Mouse (Mus musculus) neural tube, embryonic 12.5 days (tissue): ENCODE data around the gene Rnf111. TPM values are rescaled to one million over a fixed set of nuclear protein-coding genes. Genes with fewer than 3 reads are reported as not detected.

Source experiments
- ATAC-seq: fragments of 200-750 bp; cut with Nextera tagmentation; 2 replicates; pipeline ENCODE4 v1.8.0; 2017; ENCODE audit warnings: low read depth, mild to moderate bottlenecking, moderate TSS enrichment, moderate library complexity; ENCODE audit not compliant: low FRiP score
- H3K27ac ChIP-seq: fragments of 300-500 bp; sonication (generic); 2 replicates; pipeline ENCODE4 v1.5.1; 2016
- H3K27me3 ChIP-seq: fragments of 300-500 bp; sonication (generic); replicated peaks from 2 replicates; pipeline ENCODE4 v1.6.1; 2016; ENCODE audit warnings: mild to moderate bottlenecking
- H3K36me3 ChIP-seq: fragments of 300-500 bp; sonication (generic); 2 replicates; pipeline ENCODE4 v1.6.1; 2016; ENCODE audit warnings: mild to moderate bottlenecking
- H3K4me1 ChIP-seq: fragments of 300-500 bp; sonication (generic); 2 replicates; pipeline ENCODE4 v1.6.1; 2016
- H3K4me2 ChIP-seq: fragments of 300-500 bp; sonication (generic); replicated peaks from 2 replicates; pipeline ENCODE4 v1.6.1; 2016; ENCODE audit warnings: mild to moderate bottlenecking
- H3K4me3 ChIP-seq: fragments of 300-500 bp; sonication (generic); 2 replicates; pipeline ENCODE4 v1.5.1; 2016
- H3K9ac ChIP-seq: fragments of 300-500 bp; sonication (generic); 2 replicates; pipeline ENCODE4 v1.6.1; 2016; ENCODE audit warnings: mild to moderate bottlenecking
- H3K9me3 ChIP-seq: fragments of 300-500 bp; sonication (generic); 2 replicates; pipeline ENCODE4 v1.6.1; 2016; ENCODE audit warnings: mild to moderate bottlenecking
- WGBS: fragments of 180-500 bp; shearing (Covaris S2); methylation state at CpG from one replicate; pipeline ENCODE4 v1.1.7; 2016; 5-methylcytosine and 5-hydroxymethylcytosine counted together
- microRNA-seq: library from miRNA; unstranded; fragments of <30 nt; microRNA quantifications from one replicate; pipeline ENCODE4, GENCODE M21; 2017
- polyA plus RNA-seq: library from polyadenylated mRNA; unstranded; fragments of >200 nt; fragmentation: Nextera tagmentation; extraction: Ambion mirVana; gene quantifications from 2 replicates; pipeline ENCODE4 v1.2.1, GENCODE M21; 2016

Rnf111 gene
- polyA plus RNA-seq, 1 experiment from 2014 or later: 48.2 TPM

DNA sequence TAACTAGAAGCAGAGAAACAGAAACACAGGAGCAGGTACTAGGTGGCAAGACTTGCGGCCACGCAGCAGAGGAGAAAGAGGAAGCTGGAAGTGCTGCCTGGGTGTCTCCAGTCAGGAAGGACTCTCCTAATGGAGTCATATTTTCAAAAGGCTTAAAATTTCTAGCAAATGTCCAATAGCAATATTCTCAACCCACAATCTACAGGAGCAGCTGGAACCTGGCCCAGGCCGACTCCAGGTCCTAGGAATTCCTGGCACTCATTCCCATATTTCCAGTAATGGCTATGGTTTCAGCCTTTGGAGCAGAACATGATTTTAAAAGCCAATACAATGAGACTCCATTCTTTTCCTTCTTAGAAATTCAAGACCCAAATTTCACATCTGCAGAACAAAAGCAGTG is 114.0 kb downstream of the Rnf111 start:
- no peak overlapping the region for H3K9ac ChIP-seq
- no peaks in the 10 kb centered on the region; the same call in 1 of the 2 replicates for H3K4me1 ChIP-seq
- no peak overlapping the region for H3K4me3 ChIP-seq
- no peaks in the 10 kb centered on the region for H3K36me3 ChIP-seq
- H3K9me3 ChIP-seq: no peaks in the 10 kb centered on the region
- no peaks in the 10 kb centered on the region for H3K27me3 ChIP-seq
- ATAC-seq: no peak
- WGBS: 89% methylated on average over 3 of the region's 3 CpGs
- no peak overlapping the region for H3K27ac ChIP-seq
- H3K4me2 ChIP-seq: no peak overlapping the region

DNA sequence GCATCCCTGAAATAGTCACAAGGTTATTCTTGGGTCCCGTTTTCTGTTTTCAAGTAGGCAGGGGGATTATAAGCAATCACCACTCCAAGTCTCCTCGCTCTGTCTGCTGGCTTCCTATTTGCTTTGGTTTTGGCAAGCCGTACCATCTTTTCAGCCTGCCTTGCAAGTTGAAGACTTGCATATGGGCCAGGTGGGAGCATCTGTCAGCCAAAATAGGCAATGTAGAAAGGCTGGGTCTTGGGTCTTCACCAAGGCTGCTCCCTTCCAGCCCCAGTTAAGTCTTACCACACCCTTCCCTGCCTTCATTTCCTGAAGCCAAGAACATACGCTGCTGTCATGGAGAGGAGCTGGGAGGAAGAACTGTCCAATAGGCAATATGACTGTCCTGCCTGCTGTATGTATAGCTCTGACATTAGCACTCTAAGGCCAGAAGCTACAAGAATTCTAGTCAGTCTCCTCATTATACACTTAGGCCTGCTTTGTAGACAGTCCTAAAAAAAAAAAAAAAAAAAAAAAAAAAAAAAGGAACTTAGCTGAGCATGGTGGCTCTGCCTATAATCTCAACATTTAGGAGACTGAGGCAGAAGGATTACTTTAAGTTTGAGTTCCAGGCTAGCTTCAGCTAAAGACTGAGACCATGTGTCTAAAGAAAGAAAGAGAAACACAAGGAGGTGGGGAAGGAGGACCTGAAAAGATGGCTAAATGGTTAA is 116.0 kb downstream of the Rnf111 start:
- Histone ChIP-seq H3K27ac (no peak overlapping the region), H3K9me3 (no peaks in the 10 kb centered on the region), H3K4me3 (no peak overlapping the region), H3K36me3 (peaks cover 4% of the 10 kb centered on the region; the same call in 1 of the 2 replicates), H3K4me2 (no peak overlapping the region), H3K9ac (no peak overlapping the region), H3K4me1 (no peaks in the 10 kb centered on the region; the same call in 1 of the 2 replicates), H3K27me3 (no peaks in the 10 kb centered on the region)
- WGBS: 96% methylated on average over 4 of the region's 4 CpGs
- no peak for ATAC-seq

DNA sequence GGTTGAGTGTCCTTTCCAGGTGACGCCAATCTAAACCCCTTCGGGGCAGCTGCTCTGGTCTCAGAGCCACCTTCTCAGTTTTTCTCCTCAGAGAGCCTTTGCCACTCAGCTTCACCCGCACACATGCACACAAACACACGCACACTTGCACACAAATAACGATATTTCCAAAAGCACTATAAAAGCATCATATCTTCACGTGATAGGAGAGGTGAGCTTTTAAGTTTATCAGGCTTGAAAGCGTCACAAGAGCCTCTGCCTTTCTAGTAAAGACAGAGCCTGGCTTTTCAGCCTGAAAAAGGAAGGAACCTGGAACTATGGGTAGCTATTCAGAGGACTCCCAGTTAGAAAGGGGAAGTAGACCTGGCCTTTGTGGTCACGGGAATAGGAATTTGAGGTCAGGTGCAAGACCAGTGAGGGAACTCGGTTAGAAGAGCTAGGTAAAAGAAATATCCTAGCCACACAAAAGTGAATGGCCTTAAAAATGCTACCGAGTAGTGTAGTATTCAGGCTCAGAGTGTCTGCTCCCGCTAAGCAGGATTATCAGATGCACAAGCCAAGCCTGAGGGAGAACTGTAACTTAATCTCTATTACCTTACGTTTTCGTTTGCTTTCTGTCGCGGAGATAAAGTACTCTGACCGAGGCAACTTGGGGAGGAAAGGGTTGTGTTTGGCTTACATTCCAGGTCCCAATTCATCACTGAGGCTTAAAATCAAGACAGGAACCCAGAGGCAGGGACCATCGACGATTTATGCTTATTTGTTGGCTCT is 118.4 kb downstream of the Rnf111 start:
- no peaks in the 10 kb centered on the region for H3K27me3 ChIP-seq
- H3K4me2 ChIP-seq: no peak overlapping the region

DNA sequence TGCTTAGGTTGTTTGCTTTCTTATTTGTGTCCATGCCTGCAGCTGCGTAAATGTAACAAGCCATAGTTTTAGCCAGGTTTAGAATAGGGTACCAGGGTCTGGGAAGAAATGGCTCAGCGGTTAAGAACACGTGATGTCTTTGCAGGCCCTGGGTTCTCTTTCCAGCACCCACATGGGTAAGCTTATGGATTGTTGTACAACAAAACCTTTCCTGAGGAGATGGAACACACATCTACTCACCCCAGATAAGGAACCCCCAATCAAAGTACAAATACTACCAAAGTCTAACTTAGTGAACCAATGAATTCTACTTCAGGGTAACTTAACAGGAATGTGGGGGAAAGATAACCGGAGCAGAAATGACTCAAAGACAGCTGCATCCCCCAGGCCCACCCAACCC is 119.0 kb downstream of the Rnf111 start:
- H3K4me1 ChIP-seq: no peaks in the 10 kb centered on the region
- H3K4me2 ChIP-seq: no peak overlapping the region
- no peaks in the 10 kb centered on the region for H3K27me3 ChIP-seq
- no peak overlapping the region for H3K9ac ChIP-seq
- 98% methylated on average over 4 of the region's 4 CpGs for WGBS
- H3K27ac ChIP-seq: no peak overlapping the region
- no peaks in the 10 kb centered on the region for H3K9me3 ChIP-seq
- no peak overlapping the region for H3K4me3 ChIP-seq
- ATAC-seq: no peak
- H3K36me3 ChIP-seq: peaks cover 7% of the 10 kb centered on the region; the same call in 1 of the 2 replicates

More for the DNA sequence above, 118.4 kb downstream of the Rnf111 start:
- no peak for ATAC-seq
- Histone ChIP-seq H3K27ac (no peak overlapping the region), H3K4me1 (no peaks in the 10 kb centered on the region), H3K4me3 (no peak overlapping the region), H3K9ac (no peak overlapping the region), H3K36me3 (peaks cover 7% of the 10 kb centered on the region; the same call in 1 of the 2 replicates), H3K9me3 (no peaks in the 10 kb centered on the region)
- WGBS: 88% methylated on average over 18 of the region's 18 CpGs

DNA sequence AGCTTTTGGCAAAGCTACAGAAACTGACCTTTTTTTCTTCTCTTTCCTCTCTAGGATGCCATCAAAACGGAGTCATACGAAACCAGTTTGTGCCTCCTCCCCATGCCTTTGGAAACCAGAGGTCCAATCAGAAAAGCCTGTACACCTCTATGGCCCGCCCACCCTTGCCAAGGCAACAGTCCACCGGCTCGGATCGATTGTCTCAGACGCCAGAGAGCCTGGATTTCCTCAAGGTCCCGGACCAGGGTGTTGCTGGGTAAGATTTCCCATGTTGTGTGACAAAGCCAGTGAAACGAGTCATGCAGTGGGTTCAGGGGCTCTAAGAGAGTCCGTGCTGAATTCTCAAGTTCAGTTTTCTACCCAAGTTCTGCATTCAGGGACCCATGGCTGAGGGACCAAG is 119.8 kb downstream of the Rnf111 start:
- no peak overlapping the region for H3K4me2 ChIP-seq
- ATAC-seq: no peak
- 75% methylated on average over 10 of the region's 10 CpGs for WGBS

DNA sequence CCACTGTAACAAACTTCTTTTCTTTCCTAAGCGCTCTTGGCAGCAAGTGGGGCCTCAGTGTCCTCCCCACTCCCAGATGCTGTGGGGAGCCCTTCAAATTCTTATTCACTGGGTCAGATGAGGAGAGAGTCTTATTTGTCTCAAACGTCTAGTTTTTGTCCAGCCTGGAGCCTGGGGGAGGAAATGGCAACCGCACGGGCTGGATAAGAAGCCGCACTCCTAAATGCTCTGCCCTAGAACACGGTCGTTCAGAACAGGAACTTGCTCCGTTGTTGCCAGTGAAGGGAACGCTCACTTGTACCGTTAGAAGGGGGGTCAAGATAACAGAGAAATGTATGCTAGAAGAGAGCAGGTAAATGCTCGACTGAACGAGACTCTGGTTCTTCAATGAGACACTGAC is 121.4 kb downstream of the Rnf111 start:
- Histone ChIP-seq H3K4me1 (no peaks in the 10 kb centered on the region), H3K36me3 (peaks cover 19% of the 10 kb centered on the region), H3K27me3 (no peaks in the 10 kb centered on the region), H3K9ac (no peak overlapping the region), H3K27ac (no peak overlapping the region), H3K9me3 (no peaks in the 10 kb centered on the region), H3K4me3 (no peak overlapping the region), H3K4me2 (no peak overlapping the region)
- 87% methylated on average over 12 of the region's 12 CpGs for WGBS
- no peak for ATAC-seq

More for the DNA sequence above, 119.8 kb downstream of the Rnf111 start:
- H3K9ac ChIP-seq: no peak overlapping the region
- no peaks in the 10 kb centered on the region for H3K9me3 ChIP-seq
- no peak overlapping the region for H3K4me3 ChIP-seq
- no peaks in the 10 kb centered on the region for H3K4me1 ChIP-seq
- H3K27me3 ChIP-seq: no peaks in the 10 kb centered on the region
- H3K27ac ChIP-seq: no peak overlapping the region
- peaks cover 7% of the 10 kb centered on the region; the same call in 1 of the 2 replicates for H3K36me3 ChIP-seq

DNA sequence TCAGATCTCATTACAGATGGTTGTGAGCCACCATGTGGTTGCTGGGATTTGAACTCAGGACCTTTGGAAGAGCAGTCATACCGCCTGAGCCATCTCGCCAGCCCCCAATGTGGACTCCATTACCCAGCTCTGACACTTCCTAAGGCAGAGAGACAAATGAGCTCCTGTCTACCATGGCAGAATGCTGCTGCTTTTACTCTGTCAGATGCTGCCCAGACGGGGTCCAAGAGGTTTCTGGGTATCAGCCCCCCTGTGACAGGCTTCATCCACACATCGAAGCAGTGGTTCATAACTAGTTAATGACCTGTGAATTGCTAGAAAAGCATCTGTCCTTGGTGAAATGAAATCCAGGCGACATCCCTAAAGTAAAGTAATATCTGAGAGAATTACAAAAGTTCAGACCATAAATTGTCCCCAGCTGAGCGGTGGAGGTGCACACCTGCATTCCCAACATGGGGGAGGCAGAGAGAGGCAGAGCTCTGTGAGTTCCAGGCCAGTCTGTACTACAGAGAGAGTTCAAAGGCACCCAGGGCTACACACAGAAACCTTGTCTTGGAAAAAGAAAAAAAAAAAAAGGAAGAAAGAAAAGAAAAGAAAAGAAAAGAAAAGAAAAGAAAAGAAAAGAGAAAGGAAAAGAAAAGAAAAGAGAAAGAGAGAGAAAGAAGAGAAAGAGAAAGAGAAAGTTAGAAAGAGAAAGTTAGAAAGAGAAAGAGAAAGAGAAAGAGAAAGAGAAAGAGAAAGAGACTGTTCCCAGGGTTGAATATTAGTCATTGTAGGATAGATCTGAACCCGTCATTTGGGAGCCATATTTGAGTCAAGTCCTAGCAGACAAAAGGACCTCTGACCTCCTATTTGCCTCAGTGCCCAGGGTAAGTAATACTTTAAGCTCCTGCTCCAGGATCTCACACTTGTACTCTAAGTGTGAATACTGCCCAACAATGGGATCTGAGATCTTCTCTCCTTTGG is 123.7 kb downstream of the Rnf111 start:
- WGBS: 85% methylated on average over 7 of the region's 7 CpGs
- no peaks in the 10 kb centered on the region for H3K4me1 ChIP-seq
- H3K27me3 ChIP-seq: no peaks in the 10 kb centered on the region
- H3K4me2 ChIP-seq: no peak overlapping the region
- H3K36me3 ChIP-seq: peaks cover 20% of the 10 kb centered on the region
- no peak for ATAC-seq
- H3K9ac ChIP-seq: no peak overlapping the region
- H3K27ac ChIP-seq: no peak overlapping the region
- no peaks in the 10 kb centered on the region for H3K9me3 ChIP-seq
- H3K4me3 ChIP-seq: no peak overlapping the region

Small RNAs within 50 kb of the gene (microRNA-seq; reads per million reads assigned to microRNA genes)
- gene Mir5626: 5.0 reads per million, percentile 15 among the genes with 10 or more reads in this experiment

Other genes starting within 250 kb of the Rnf111 start
- gene Ccnb2, start 82.2 kb downstream of the Rnf111 start, polyA plus RNA-seq: 126 and 128 TPM in 2 replicates
- gene Sltm, start 39.0 kb upstream of the Rnf111 start, polyA plus RNA-seq: 73.8 and 83.1 TPM in 2 replicates
- gene Gm10642, start 152.5 kb upstream of the Rnf111 start, polyA plus RNA-seq: 0.84 and 0.98 TPM in 2 replicates
- gene Mindy2, start 153.4 kb upstream of the Rnf111 start, polyA plus RNA-seq: 22.4 and 27.7 TPM in 2 replicates
- 91.8 and 106 TPM in 2 replicates for gene Adam10, start 175.3 kb upstream of the Rnf111 start, polyA plus RNA-seq